Mouse (Mus musculus): ENCODE measurements around the gene Map2k5. TPM values are rescaled to one million over a fixed set of nuclear protein-coding genes. Genes with fewer than 3 reads are reported as not detected.

Map2k5 gene
- 23.5 and 27.1 TPM in 2 replicates for polyA plus RNA-seq (2014; fragmentation: Nextera tagmentation; extraction: Ambion mirVana)

- under 1% methylated on average over 57 of the region's 58 CpGs for WGBS
- H3K27ac ChIP-seq (ENCODE audit: low read depth, low read length): peak within 1 kb of the TSS; percentile 81
- peak; percentile 95 for ATAC-seq (replicated peaks; ENCODE audit: low FRiP score)
- DNase-seq (ENCODE audit: low spot score): peak; percentile 89
- H3K4me2 ChIP-seq: peak within 1 kb of the TSS; percentile 73
- H3K4me1 ChIP-seq (replicated peaks; ENCODE audit: control insufficient read depth, insufficient read depth, low read length): peaks cover 17% of the 10 kb centered on the region
- H3K9ac ChIP-seq (ENCODE audit: low read depth, low read length): peak within 1 kb of the TSS; percentile 87
- H3K4me3 ChIP-seq (ENCODE audit: low read depth, low read length): peak within 1 kb of the TSS; percentile 72
- H3K9me3 ChIP-seq (ENCODE audit: control insufficient read depth, low read length): no peaks in the 10 kb centered on the region
- H3K27me3 ChIP-seq (replicated peaks; ENCODE audit: control insufficient read depth, insufficient read depth, low read length): no peaks in the 10 kb centered on the region
- H3K36me3 ChIP-seq (ENCODE audit: control insufficient read depth, insufficient read depth, low read length): peaks cover 4% of the 10 kb centered on the region; the same call in 1 of the 2 replicates
Observed at GRCm38 (mm10) chr9:63377270-63378142, at the start of gene Map2k5. TSS of gene Map2k5 (minus strand) at chr9:63377902.

GRCm38 (mm10) chr9:63421096-63421736 lies 43.5 kb upstream of the Map2k5 start:
- Histone ChIP-seq H3K36me3 (ENCODE audit: control insufficient read depth, insufficient read depth, low read length) (no peaks in the 10 kb centered on the region), H3K4me3 (ENCODE audit: low read depth, low read length) (no peak overlapping the region), H3K27ac (ENCODE audit: low read depth, low read length) (no peak overlapping the region), H3K4me2 (no peak overlapping the region), H3K27me3 (replicated peaks; ENCODE audit: control insufficient read depth, insufficient read depth, low read length) (no peaks in the 10 kb centered on the region), H3K9ac (ENCODE audit: low read depth, low read length) (no peak overlapping the region), H3K4me1 (replicated peaks; ENCODE audit: control insufficient read depth, insufficient read depth, low read length) (no peaks in the 10 kb centered on the region), H3K9me3 (ENCODE audit: control insufficient read depth, low read length) (no peaks in the 10 kb centered on the region)
- 61% methylated on average over 9 of the region's 9 CpGs for WGBS
- DNase-seq (ENCODE audit: low spot score) (no peak), ATAC-seq (replicated peaks; ENCODE audit: low FRiP score) (no peak)

- DNase-seq (ENCODE audit: low spot score): no peak
- H3K36me3 ChIP-seq (ENCODE audit: control insufficient read depth, insufficient read depth, low read length): no peaks in the 10 kb centered on the region
- 62% methylated on average over 6 of the region's 6 CpGs for WGBS
- no peaks in the 10 kb centered on the region for H3K4me1 ChIP-seq (replicated peaks; ENCODE audit: control insufficient read depth, insufficient read depth, low read length)
- no peaks in the 10 kb centered on the region for H3K27me3 ChIP-seq (replicated peaks; ENCODE audit: control insufficient read depth, insufficient read depth, low read length)
- no peak overlapping the region for H3K9ac ChIP-seq (ENCODE audit: low read depth, low read length)
- H3K4me2 ChIP-seq: no peak overlapping the region
- no peak overlapping the region for H3K4me3 ChIP-seq (ENCODE audit: low read depth, low read length)
- H3K27ac ChIP-seq (ENCODE audit: low read depth, low read length): no peak overlapping the region
- no peak for ATAC-seq (replicated peaks; ENCODE audit: low FRiP score)
- no peaks in the 10 kb centered on the region for H3K9me3 ChIP-seq (ENCODE audit: control insufficient read depth, low read length)
Observed at GRCm38 (mm10) chr9:63420396-63420795, 42.7 kb upstream of the Map2k5 start.

- 81% methylated on average over 1 of the region's 1 CpGs for WGBS
- ATAC-seq (replicated peaks; ENCODE audit: low FRiP score) (no peak), DNase-seq (ENCODE audit: low spot score) (no peak)
- Histone ChIP-seq H3K27ac (ENCODE audit: low read depth, low read length) (no peak overlapping the region), H3K9ac (ENCODE audit: low read depth, low read length) (no peak overlapping the region), H3K4me1 (replicated peaks; ENCODE audit: control insufficient read depth, insufficient read depth, low read length) (peaks cover 17% of the 10 kb centered on the region; the same call in 1 of the 2 replicates), H3K27me3 (replicated peaks; ENCODE audit: control insufficient read depth, insufficient read depth, low read length) (no peaks in the 10 kb centered on the region), H3K36me3 (ENCODE audit: control insufficient read depth, insufficient read depth, low read length) (no peaks in the 10 kb centered on the region), H3K9me3 (ENCODE audit: control insufficient read depth, low read length) (no peaks in the 10 kb centered on the region), H3K4me3 (ENCODE audit: low read depth, low read length) (no peak overlapping the region), H3K4me2 (no peak overlapping the region)
Observed at GRCm38 (mm10) chr9:63400176-63400575, 22.5 kb upstream of the Map2k5 start.

GRCm38 (mm10) chr9:63399463-63399815 lies 21.7 kb upstream of the Map2k5 start:
- Histone ChIP-seq H3K36me3 (ENCODE audit: control insufficient read depth, insufficient read depth, low read length) (no peaks in the 10 kb centered on the region), H3K27ac (ENCODE audit: low read depth, low read length) (peak overlapping the region; percentile 87), H3K4me2 (peak overlapping the region; percentile 94), H3K4me1 (replicated peaks; ENCODE audit: control insufficient read depth, insufficient read depth, low read length) (peaks cover 17% of the 10 kb centered on the region; the same call in 1 of the 2 replicates), H3K27me3 (replicated peaks; ENCODE audit: control insufficient read depth, insufficient read depth, low read length) (no peaks in the 10 kb centered on the region), H3K9ac (ENCODE audit: low read depth, low read length) (peak overlapping the region; percentile 87), H3K4me3 (ENCODE audit: low read depth, low read length) (peak overlapping the region; percentile 85), H3K9me3 (ENCODE audit: control insufficient read depth, low read length) (no peaks in the 10 kb centered on the region)
- no peak; the same call in 1 of the 2 replicates for ATAC-seq (replicated peaks; ENCODE audit: low FRiP score)
- WGBS: 2% methylated on average over 8 of the region's 8 CpGs
- DNase-seq (ENCODE audit: low spot score): no peak

- ATAC-seq (replicated peaks; ENCODE audit: low FRiP score): peak; percentile 99
- peaks cover 17% of the 10 kb centered on the region; the same call in 1 of the 2 replicates for H3K4me1 ChIP-seq (replicated peaks; ENCODE audit: control insufficient read depth, insufficient read depth, low read length)
- no peaks in the 10 kb centered on the region for H3K36me3 ChIP-seq (ENCODE audit: control insufficient read depth, insufficient read depth, low read length)
- H3K4me2 ChIP-seq: peak within 1 kb of the TSS; percentile 94
- H3K4me3 ChIP-seq (ENCODE audit: low read depth, low read length): peak within 1 kb of the TSS; percentile 85
- no peaks in the 10 kb centered on the region for H3K27me3 ChIP-seq (replicated peaks; ENCODE audit: control insufficient read depth, insufficient read depth, low read length)
- DNase-seq (ENCODE audit: low spot score): peak; percentile 97
- WGBS: under 1% methylated on average over 73 of the region's 74 CpGs
- no peaks in the 10 kb centered on the region for H3K9me3 ChIP-seq (ENCODE audit: control insufficient read depth, low read length)
- H3K27ac ChIP-seq (ENCODE audit: low read depth, low read length): peak within 1 kb of the TSS; percentile 87
- H3K9ac ChIP-seq (ENCODE audit: low read depth, low read length): peak within 1 kb of the TSS; percentile 87
Observed at GRCm38 (mm10) chr9:63398611-63399462, 21.1 kb upstream of the Map2k5 start, which contains the start of gene 2300009A05Rik. TSS of gene 2300009A05Rik (minus strand) at chr9:63399246.

GRCm38 (mm10) chr9:63395612-63396011 lies 17.9 kb upstream of the Map2k5 start:
- Histone ChIP-seq H3K4me2 (no peak overlapping the region; the same call in 1 of the 2 replicates), H3K9me3 (ENCODE audit: control insufficient read depth, low read length) (no peaks in the 10 kb centered on the region), H3K27me3 (replicated peaks; ENCODE audit: control insufficient read depth, insufficient read depth, low read length) (no peaks in the 10 kb centered on the region), H3K4me1 (replicated peaks; ENCODE audit: control insufficient read depth, insufficient read depth, low read length) (peaks cover 17% of the 10 kb centered on the region; the same call in 1 of the 2 replicates), H3K4me3 (ENCODE audit: low read depth, low read length) (no peak overlapping the region), H3K27ac (ENCODE audit: low read depth, low read length) (peak overlapping the region; percentile 39; the same call in 1 of the 2 replicates), H3K36me3 (ENCODE audit: control insufficient read depth, insufficient read depth, low read length) (no peaks in the 10 kb centered on the region), H3K9ac (ENCODE audit: low read depth, low read length) (no peak overlapping the region)
- ATAC-seq (replicated peaks; ENCODE audit: low FRiP score): no peak
- DNase-seq (ENCODE audit: low spot score): no peak
- WGBS: 76% methylated on average over 7 of the region's 7 CpGs

GRCm38 (mm10) chr9:63391307-63391706 lies 13.6 kb upstream of the Map2k5 start:
- Histone ChIP-seq H3K36me3 (ENCODE audit: control insufficient read depth, insufficient read depth, low read length) (no peaks in the 10 kb centered on the region), H3K9ac (ENCODE audit: low read depth, low read length) (no peak overlapping the region), H3K4me3 (ENCODE audit: low read depth, low read length) (no peak overlapping the region), H3K4me1 (replicated peaks; ENCODE audit: control insufficient read depth, insufficient read depth, low read length) (peaks cover 5% of the 10 kb centered on the region; the same call in 1 of the 2 replicates), H3K9me3 (ENCODE audit: control insufficient read depth, low read length) (no peaks in the 10 kb centered on the region), H3K27me3 (replicated peaks; ENCODE audit: control insufficient read depth, insufficient read depth, low read length) (no peaks in the 10 kb centered on the region), H3K27ac (ENCODE audit: low read depth, low read length) (no peak overlapping the region), H3K4me2 (no peak overlapping the region)
- DNase-seq (ENCODE audit: low spot score) (no peak), ATAC-seq (replicated peaks; ENCODE audit: low FRiP score) (no peak)
- 57% methylated on average over 2 of the region's 2 CpGs for WGBS
